Mouse (Mus musculus): ENCODE measurements around the gene Ugt1a5.
"Not testable (repeated sequence)": the region's sequence is repeated elsewhere in the genome, so short reads cannot be mapped to it uniquely, and the experiment has no call there.

Gene Ugt1a5

DNA sequence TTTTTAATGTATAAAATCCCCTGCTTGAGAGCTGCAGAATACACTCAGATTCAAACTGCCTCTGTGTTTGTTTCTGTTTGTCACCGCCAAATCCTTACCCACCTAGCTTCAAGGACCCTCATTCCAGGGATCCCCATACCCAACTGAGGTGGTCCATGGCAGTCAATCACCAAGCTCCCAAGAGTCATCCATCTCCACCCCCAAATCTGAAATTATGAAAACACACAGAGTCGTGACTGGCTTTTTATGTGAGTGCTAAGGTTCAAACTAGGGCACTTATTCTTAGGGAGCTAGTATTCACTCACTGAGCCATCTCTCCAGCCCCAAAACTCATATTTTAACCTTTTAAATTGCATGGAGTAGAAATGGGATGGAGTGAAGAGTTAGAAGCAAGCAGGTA, 59.5 kb downstream of the Ugt1a5 start:
- DNase-seq = not testable (repeated sequence)

DNA sequence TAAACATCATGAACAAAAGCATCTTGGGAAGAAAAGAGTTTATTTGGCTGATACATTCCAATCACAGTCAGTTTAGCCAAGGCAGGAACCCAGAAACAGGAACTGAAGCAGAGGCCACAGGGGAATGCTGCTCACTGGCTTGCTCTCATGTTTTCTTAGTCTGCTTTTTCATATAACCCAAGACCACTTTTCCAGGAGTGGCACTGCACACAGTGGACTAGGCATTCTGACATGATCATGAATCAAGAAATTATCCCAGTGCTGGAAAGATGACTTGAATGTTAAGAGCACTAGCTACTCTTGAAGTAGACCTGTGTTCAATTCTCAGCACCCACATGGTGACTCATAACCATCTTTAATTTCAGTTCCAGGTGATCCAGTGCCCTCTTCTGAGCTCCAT, 59.9 kb downstream of the Ugt1a5 start:
- no peak for DNase-seq

DNA sequence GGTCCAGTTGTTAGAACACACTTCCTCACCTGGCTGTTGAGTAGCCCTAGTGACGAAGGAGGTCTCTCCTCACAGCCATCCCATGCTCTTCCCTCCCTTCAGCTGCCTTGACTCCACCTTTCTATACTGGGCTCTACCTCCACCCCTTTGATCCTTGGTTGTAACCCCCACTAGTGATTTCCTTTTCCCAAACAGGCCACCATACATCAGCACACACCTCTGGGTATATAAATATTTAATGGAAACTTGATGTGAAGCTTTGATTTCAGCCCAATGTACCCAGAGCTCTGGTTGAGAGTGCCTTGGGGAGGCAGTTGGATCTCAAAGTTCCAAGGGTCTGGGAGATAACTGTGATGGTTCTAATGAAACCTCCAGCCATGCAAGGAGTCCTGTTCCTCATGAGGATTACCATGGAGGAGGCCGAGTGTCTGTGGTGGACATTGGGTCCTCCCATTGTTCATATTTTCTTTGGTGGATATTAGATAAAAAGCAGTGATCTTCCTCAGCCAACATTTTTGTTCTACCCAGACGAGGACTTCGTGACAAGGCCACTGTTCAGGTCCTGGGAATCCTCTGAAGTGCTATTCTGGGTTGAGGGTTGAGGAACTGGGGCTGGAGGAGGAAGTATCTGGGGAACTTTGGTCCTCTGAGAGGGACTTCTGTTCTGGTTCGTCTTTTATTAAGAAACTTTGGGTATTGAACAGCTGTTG, 61.0 kb downstream of the Ugt1a5 start, which contains the start of gene Mroh2a:
TSS of gene Mroh2a (plus strand) at position 317 of the 710 bp plus-strand sequence.
- DNase-seq = peak; percentile 3

DNA sequence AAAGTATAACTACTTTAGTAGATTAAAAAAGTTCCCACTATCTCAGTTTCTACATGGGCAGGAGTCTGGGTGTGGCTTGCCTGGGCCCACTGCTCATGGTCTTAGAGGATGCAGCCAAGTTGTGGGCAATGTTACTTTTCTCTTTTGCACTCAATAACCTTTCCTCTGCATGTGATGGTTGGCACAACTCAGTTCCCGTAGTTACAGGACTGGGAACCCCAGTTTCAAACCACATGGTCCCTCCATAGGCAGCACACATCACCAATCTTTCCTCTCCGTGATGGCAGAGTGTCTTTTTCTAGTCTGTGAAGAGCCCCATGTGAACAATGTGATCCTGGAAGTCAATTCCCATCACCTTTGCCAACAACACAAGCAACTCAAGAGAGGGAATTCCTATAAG, 61.7 kb downstream of the Ugt1a5 start:
- DNase-seq = peak; percentile 9

DNA sequence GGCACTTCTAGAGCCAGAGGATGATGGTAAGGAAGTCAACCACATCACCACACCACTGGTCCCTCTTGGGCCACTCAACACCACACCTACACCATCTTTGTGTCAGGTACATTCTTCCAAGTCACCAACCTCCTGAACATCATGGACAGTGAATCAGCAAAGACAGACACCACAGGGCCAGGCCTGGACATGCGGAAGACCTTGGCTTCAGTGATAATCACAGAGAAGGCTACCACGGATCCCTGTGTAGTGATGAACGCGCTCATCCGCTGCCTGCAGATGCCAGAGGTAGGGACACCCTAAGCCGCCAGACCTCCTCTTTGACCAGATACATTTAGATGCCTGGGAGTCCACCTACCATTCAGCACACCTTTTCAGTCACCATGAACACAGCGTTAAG, 62.3 kb downstream of the Ugt1a5 start:
- DNase-seq = no peak

DNA sequence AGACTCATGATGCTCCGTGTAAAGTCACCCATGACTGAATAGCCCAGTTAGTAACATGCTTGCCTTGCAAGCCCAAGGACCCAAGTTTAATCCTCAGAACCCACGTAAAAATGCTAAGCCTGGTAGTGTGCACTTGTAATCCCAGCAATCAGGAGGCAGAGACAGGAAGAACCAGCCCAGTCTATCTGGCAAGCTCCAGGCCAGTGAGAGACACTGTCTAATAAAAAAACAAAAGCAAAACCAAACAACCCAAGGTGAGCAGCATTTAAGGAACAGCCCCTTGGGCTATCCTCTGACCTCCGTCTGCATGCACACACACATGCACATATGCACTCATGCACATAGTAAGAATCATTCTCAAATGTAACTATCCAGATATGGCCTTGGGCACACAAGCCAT, 63.8 kb downstream of the Ugt1a5 start:
- DNase-seq = no peak

DNA sequence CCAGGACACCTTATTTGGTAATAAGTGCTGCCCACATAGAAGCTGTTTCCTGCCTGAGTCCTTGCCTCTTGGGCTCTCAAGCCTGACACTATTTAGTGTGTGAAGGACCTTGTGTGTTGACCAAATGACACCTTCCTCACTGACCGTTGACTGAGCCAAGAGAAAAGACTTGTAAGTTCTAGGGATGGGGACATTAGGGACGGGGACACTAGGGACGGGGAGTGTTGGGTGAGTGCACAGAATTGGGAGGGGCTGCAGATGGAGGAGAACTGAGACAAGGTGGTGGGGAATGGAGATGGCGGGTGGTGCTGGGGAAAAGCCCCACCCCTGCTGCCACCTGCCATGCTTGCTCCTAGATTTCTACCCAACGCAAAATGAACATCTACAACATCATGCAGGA, 64.2 kb downstream of the Ugt1a5 start:
- DNase-seq = no peak

DNA sequence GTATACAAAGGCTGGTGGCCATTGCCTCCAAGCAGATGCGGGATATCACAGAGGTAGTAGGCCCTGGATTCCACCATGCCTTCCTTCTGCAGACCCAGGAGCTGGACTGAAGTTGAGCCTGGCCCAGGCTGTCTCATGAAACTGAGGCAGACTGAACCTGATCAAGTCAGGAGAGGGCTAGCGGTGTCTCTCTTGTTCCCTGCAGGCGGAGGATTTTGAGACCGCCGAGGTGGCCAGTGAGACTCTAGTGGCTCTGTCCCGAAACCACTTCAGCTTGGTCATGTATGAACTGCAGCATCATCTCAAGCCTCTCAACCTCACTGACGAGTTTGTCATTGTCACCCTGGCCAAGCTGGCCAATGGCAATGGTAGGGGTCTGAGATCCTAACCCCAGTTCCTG, 64.6 kb downstream of the Ugt1a5 start:
- DNase-seq = no peak

DNA sequence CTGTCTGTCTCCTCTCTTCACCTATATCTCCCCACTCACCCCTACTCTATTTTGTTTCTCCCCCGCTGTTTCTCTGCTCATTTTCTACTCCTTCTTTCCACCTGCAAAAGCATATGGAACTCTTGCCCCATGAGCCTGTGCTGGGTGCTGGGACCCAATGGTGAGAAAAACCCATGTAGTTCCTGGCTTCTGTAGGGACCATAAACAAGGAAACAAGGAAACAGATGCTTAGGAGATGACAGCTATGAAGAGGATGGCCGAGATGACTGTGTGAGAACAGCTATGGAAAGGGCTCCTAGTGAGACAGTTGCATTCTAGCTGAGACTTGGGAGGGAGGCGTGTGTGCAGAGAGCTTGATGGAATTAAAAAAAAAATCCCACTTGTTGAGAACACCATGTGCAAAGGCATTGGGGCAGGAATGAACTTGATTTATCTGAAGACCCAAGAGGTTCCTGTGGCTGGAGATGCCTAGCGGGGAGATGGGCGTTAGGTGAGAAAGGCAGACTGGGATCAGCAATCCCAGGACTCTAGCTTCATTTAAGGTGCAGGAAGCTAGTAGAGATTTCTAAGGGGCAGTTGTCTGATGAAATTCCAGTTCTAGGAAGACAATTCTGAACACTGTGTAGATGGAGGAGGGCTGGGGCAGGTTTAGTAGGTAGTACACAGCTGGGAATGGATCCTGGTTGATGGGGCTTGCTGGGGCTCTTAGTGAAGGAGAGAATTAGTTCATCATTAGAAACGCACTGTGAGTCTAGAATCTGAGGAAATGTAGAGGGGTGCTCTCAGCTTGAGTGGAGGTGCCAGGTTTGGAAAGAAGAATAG, 65.4 kb downstream of the Ugt1a5 start:
- DNase-seq = no peak

DNA sequence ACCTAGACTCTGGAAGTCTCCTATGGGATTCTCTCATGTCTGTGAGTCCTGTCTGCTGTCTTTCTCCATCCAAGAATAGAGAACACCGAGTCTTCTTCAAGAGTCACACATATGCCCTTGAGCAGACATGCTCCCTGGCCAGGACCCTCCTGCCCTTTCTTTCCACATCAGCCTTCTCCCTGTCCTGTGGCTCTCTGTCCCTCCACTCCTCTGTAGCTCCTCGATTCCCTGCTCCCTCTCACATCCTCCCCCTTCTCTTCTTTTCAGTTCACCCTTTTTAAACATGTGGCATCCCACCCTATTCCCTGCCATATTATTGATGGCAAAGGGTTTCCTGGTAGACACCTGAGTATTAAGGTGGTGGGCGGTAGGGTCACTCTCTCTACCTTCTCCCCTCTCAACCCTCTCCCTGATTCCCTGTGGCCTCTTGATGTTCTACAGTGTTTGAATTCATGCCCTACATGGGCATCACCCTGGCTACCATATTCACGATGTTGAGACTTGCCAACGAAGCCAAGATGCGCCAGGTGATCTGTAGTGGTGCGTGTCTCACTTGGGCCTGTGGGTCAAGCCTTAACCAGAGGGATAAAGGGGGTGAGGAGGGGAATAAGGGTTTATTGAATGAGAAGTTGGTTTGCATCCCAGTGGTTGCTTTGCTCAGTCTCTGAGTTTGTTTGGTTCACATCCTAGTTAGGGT, 66.1 kb downstream of the Ugt1a5 start:
- no peak for DNase-seq

DNA sequence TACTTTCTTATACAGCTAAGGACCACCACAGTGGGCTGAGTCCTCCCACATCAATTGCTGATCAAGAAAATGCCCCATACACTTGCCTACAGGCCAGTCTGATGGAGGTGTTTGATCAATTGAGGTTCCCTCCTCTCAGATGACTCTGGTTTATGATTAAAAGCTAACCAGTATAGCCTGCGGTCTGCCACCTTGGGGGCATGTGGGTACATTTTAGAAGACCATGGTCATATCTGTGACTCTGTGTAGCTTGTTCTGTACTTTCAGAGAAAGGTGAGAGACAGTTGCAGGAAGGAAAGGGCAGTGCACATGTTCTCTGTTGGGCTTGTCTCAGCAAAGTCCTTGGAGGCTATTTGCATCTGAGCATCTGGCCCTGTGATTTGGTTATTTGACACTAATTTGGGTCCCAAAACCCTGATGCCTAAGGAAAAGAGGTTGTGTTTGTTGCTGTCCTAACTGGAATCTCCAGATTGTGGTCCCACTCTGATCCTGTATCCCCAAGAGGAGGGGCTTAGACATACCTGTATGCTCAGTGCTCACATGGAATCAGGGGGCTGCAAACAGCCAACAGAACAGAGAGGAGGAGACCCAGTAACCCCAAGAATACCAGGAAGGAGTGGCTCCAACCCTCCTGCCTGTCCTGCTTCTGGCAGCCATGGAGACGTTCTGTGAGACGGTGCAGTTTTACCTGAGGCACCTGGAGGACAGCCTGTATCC, 67.0 kb downstream of the Ugt1a5 start:
- no peak for DNase-seq

DNA sequence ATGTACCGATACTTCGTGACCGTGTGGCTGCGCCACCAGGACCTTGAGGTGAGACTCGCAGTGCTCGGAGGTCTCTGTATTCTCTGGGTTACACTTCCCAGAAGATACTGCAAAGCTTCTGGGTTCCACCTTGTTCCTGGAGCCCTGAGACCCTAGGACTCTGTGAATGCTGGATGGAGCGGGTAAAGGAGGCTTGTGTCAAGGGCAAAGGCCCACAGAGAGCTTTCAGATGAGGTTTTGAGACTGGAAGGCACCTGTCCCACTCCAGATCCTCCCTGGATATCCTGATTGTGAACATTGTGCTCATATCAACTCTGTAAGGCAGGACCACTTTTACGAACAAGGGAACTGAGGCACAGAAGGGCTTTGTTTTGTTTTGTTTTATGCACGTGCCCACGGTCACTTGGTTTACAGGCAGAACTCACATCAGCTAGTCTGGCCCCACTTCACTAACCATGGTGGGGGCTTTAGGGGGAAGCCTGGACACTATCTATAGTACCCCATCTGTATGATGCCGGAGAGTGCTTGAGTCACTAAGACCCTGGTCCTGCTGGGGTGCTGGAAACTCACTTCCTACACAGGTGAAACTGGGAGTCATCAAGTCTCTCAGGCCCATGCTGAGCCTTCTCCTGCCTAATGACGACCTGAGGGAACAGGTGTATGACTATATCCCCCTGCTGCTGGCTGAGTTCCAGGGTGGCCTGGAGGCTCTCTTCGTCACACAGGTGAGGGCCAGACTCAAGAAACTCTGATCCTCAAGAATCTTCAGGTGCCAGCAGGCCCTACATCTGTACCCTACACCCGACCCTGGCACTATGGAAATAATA, 67.8 kb downstream of the Ugt1a5 start:
- DNase-seq = no peak

DNA sequence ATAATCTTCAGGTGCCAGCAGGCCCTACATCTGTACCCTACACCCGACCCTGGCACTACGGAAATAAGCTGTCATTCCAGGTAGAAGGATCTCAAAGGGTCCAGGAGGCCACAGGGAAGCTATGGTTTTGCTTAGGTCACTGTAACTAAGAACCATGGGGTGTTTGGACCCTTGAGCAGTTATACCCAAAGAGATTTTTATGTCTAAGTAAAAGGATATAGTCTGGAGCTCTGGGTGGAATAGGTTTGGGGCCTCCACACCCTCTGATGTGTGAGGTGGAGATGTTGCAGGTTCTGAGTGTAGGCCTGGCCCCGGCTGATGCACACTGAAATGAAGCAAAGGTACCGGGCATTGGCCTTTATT, 68.4 kb downstream of the Ugt1a5 start:
- DNase-seq = no peak

DNA sequence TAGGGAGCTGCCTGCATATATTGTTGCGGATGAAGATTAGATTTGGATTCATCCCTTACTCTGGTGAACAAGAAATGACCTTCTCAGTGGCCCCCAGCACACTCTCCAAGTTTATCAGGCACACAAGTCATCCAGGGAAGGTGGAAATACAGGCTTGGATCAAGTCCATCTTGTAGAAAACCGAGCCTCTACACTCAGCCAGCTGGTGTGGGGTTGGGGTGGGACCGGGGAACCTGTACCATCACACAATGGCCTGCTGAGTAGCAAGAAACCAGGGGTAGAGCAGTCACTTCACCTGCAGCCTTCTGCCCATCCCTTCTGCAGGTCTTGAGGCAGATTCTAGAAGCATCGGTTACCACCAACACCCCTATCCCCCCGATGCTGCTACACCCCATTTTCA, 68.8 kb downstream of the Ugt1a5 start:
- DNase-seq = no peak

DNA sequence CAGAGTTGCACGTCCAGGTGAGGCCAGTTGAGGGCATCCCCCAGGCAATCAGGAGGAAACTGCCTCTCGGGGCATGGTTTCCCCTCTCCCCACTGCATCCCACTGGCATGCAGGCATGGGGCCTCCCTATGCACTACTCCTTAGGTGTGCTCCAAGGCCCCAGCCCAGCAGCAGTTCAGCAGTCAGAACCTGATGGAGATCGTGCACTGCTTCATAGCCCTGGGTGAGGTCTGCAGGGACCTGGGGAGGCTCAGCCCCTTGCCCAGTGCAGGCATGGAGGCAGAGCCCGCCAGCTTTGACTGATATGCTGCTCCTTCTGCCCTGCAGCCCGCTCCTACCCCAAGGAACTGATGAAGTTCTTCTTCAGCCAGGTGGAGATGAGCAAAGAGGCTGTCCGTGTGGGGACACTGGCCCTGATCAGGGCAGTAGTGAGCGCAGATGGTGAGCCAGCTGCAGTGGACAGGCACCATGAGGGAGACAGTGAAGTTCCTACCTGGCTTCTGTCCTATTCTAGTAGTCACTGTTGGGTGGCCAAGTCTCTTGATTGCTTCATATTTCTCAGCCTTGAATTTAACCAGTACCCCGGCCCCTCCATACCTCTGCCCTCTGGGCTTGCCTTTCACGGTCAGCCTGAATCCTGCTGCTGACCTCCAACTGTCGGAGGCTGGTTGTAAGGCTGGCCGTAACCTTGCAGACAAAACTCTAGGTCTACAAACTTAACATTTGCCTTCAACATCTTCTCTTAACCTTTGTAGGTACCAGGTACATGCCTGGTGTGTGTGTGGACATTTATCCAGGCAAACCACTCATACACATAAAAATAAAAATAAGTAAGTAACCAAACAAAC, 69.5 kb downstream of the Ugt1a5 start:
- no peak for DNase-seq

DNA sequence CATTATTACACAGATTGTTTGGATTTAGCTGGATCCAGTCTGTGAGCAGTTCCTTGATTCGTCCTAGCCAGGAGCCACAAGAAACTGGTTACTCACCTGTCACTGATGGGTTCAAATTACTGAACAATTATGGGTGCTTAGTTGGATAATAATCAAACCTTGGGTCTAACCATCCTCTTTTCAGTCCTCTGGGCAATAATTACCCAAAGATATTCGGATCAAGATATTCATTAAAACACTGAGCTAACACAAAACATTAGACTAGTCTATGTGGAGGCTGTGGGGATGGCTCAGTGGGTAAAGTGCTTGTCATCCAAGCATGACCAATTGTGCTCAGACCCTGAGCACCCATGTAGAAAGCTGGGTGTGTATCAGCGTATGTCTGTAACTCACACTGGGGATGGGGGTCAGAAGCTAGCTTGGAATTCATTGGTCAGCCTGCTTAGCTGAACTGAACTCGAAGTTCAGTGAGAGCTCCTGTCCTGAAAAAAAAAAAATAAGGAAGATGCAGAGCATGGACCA, 70.1 kb downstream of the Ugt1a5 start:
- no peak for DNase-seq

DNA sequence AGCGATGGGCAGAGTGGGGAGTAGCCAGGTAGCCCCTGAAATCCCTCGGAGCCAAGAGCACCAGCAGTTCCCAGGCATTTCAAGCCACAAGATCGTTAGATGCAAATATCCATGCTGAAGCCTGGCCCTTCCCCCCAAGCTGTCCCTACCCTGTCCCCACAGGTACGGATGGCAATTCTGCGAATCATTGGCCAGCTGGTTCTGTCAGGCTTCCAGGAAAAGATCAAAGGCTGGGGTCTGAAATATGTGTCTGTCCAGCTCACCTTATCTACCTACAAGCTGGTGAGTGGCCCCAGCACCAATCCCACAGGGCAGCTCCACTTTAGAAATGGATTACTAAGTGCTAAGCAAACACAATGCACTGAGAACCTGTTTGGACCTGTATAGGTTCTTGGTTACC, 71.5 kb downstream of the Ugt1a5 start:
- DNase-seq = no peak

DNA sequence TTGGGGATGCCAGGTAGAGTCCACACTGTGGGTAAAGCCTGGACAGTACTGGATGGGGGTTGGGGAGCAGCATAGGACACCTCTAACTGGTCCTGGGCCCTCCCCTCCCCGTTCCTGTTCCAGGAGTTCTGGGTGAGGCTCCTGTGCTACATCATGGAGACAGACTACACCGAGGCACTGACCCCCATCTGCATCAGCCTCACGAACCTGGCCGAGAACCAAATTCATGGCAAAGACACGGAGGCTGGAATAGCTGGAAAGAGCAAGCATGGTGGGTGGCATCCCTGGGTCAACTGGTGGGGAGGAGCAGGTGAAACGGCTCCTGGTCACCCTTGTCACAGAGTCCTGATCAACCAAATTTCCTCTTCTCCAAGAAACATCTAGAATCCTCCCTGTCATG, 73.0 kb downstream of the Ugt1a5 start:
- no peak for DNase-seq

DNA sequence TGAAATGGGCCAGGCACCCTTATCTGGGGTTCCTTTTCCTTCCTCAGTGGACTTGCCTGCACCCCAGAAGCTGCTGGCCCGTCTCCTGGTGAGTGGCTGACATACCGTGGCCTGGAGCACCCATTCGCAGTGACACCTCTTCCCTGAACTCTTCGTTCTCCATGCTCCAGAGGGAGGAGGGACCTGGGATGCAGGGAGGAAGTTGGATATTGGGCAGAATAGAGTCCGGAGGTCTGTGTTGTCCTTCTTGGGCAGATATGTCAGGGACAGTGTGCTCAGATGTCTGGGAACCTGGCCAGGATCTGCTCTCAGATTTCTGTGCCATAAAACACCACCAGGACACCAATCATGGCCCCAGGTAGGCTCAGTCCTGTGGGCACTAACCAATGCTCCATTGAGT, 74.3 kb downstream of the Ugt1a5 start:
- no peak for DNase-seq

DNA sequence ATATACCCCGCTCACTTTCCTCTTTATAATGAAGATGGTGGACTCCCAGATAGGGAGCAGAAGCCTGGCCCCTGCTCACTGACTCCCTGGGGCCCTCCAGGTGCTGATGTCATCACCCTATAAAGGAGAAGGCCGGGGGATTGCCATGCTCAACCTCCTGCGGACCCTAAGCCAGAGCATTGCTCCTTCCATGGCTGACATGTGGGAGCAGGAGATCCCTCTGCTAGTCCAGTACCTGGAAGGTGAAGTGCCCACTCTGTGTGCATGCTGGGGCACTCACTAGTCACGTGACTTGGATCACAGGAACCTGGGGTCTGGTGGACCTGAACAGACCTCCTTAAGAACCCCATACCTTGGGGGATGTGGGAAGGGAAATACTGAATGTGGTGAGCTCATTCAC, 74.8 kb downstream of the Ugt1a5 start:
- DNase-seq = no peak

DNA sequence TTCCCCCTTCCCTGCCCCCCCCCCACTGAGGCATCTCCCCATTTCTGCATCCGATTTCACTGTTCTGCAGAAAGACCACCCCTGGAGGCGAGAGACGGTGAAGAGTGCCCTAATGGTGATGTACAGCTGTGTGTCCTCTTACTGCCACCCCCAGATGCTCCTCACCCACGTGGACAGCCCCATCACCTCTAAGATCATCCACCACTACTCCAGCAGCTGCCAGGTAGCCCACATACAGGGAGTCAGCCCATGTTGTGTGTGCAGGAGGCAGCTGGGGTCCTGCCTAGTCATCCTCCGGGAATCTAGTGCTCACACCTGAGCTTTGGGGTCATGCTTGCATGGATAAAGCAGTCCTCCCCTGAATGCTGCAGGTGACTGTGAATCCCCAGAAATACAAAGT, 78.0 kb downstream of the Ugt1a5 start:
- no peak for DNase-seq

Measured in thymus, postnatal 14 days (tissue).